Mouse (Mus musculus): ENCODE data around the gene Col17a1. TPM values are rescaled to one million over a fixed set of nuclear protein-coding genes. Genes with fewer than 3 reads are reported as not detected.
A peak's percentile ranks its signal among the peaks of the same experiment; 100 is the strongest.

Gene Col17a1
- polyA plus RNA-seq, 1 experiment, result 0.27 TPM

DNA sequence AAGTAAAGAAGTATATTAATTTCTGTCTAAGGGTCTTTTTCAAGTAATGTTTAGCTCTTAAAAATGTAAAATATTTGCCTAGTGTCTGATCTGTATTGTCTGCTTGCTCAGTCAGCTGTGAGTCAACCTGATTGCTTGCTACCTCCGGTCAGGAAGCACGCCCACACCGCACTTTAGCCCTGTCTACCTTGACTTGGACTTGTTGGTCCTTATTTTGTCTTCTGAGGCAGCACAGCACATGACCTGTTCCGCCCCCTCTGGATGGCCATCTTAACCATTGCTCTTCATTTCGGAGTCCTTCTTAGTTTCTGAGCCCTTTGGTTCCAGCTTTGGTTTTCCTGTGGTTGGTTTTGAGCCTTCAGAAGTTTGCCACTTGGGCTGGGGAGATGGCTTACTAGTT lies 60.1 kb downstream of the Col17a1 start:
- peak; percentile 26 for DNase-seq
- H3K36me3 ChIP-seq (ENCODE audit: control insufficient read depth, insufficient read depth, low read length), result peaks cover 1% of the 10 kb centered on the region; the same call in 1 of the 2 replicates
- H3K4me1 ChIP-seq (ENCODE audit: control insufficient read depth, insufficient read depth, low read length), result 0 out of 2 replicates have a peak, but pooled peaks cover 2% of the 10 kb centered on the region
- TF ChIP-seq POLR2A (IDR thresholded peaks at IDR 0.05; ENCODE audit: low read depth, low read length), result no peak
- TF ChIP-seq CTCF (conservative IDR thresholded peaks at IDR 0.05; ENCODE audit: insufficient read depth, insufficient read length, low read depth, low read length), result no peak
- WGBS, result 74% methylated on average over 5 of the region's 5 CpGs
- H3K27me3 ChIP-seq (replicated peaks; ENCODE audit: control insufficient read depth, insufficient read depth, low read length), result no peaks in the 10 kb centered on the region
- peak overlapping the region; percentile 41; the same call in 1 of the 2 replicates for H3K27ac ChIP-seq (ENCODE audit: insufficient read depth, low read depth, low read length)
- H3K4me3 ChIP-seq (ENCODE audit: insufficient read depth, low read depth, low read length), result no peak overlapping the region

DNA sequence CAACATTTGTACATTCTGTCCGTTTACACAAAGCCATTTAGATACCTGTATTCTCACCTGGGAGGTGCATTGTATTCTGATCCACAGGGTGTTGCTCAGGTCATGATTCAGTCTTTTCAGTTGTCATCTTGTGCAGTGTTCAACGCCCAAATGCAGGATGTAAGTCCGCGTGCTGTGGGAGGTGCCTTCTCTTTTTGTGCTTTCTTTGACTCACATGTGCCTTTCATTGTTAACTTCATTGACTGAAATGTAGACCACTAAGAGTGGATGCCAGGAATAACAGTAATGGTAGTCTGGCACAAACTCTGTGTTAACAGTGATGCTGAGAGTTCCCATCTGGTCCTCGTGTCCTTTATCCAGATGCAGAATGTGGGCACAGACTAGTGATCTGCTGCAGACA lies 61.5 kb downstream of the Col17a1 start:
- no peaks in the 10 kb centered on the region for H3K27me3 ChIP-seq (replicated peaks; ENCODE audit: control insufficient read depth, insufficient read depth, low read length)
- DNase-seq, result no peak
- WGBS, result 77% methylated on average over 5 of the region's 5 CpGs
- peaks cover under 1% of the 10 kb centered on the region for H3K36me3 ChIP-seq (ENCODE audit: control insufficient read depth, insufficient read depth, low read length)
- 0 out of 2 replicates have a peak, but pooled peaks cover 2% of the 10 kb centered on the region for H3K4me1 ChIP-seq (ENCODE audit: control insufficient read depth, insufficient read depth, low read length)
- no peak for TF ChIP-seq CTCF (conservative IDR thresholded peaks at IDR 0.05; ENCODE audit: insufficient read depth, insufficient read length, low read depth, low read length)
- TF ChIP-seq POLR2A (IDR thresholded peaks at IDR 0.05; ENCODE audit: low read depth, low read length), result no peak
- no peak overlapping the region for H3K27ac ChIP-seq (ENCODE audit: insufficient read depth, low read depth, low read length)
- H3K4me3 ChIP-seq (ENCODE audit: insufficient read depth, low read depth, low read length), result no peak overlapping the region

DNA sequence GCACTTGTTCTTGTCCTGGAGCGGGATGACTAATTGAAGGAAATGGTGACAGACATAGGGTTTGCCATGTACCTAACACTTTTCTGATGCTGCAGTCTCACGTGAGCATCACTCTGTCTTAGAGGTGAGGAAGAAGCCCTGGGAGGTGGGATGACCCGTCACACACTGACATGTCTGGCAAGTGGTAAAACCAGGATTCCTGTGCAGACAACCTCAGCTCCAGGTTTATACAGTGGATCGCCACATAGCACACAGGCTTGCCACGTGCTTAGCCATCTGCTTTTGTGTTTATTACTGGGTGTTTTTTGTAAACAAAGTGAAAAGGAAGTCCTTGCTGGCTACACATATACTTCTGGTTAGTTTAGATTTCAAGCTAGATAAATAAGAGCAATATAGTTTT lies 62.8 kb downstream of the Col17a1 start:
- Histone ChIP-seq H3K27me3 (replicated peaks; ENCODE audit: control insufficient read depth, insufficient read depth, low read length) (no peaks in the 10 kb centered on the region), H3K4me3 (ENCODE audit: insufficient read depth, low read depth, low read length) (no peak overlapping the region), H3K4me1 (ENCODE audit: control insufficient read depth, insufficient read depth, low read length) (0 out of 2 replicates have a peak, but pooled peaks cover 2% of the 10 kb centered on the region), H3K36me3 (ENCODE audit: control insufficient read depth, insufficient read depth, low read length) (peaks cover 3% of the 10 kb centered on the region), H3K27ac (ENCODE audit: insufficient read depth, low read depth, low read length) (no peak overlapping the region)
- WGBS, result 80% methylated on average over 5 of the region's 5 CpGs
- DNase-seq, result no peak
- no peak for TF ChIP-seq CTCF (conservative IDR thresholded peaks at IDR 0.05; ENCODE audit: insufficient read depth, insufficient read length, low read depth, low read length)
- TF ChIP-seq POLR2A (IDR thresholded peaks at IDR 0.05; ENCODE audit: low read depth, low read length), result no peak

DNA sequence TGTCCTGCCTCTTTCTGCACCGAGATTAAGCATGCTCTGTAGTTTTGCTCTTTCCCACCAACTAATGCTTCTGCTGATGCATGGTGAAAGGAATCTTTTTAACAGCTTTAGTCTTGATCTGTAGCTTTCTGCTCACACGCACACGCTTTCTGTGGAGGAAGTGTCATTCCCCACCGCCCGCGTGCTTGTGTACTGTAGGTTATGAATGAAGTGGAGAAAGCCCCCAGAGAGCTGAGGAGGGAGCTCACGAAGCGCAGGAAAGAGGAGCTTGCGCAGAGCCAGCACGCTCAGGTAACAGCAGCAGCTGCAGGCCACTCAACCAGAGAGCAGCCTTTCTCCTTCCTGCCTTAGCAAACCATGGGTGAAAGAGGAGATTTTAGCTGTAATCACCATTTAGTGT lies 64.4 kb downstream of the Col17a1 start:
- no peak for DNase-seq
- Histone ChIP-seq H3K4me3 (ENCODE audit: insufficient read depth, low read depth, low read length) (no peak overlapping the region), H3K27me3 (replicated peaks; ENCODE audit: control insufficient read depth, insufficient read depth, low read length) (no peaks in the 10 kb centered on the region), H3K36me3 (ENCODE audit: control insufficient read depth, insufficient read depth, low read length) (peaks cover 3% of the 10 kb centered on the region), H3K27ac (ENCODE audit: insufficient read depth, low read depth, low read length) (no peak overlapping the region), H3K4me1 (ENCODE audit: control insufficient read depth, insufficient read depth, low read length) (no peaks in the 10 kb centered on the region)
- no peak for TF ChIP-seq POLR2A (IDR thresholded peaks at IDR 0.05; ENCODE audit: low read depth, low read length)
- WGBS, result 92% methylated on average over 10 of the region's 10 CpGs

DNA sequence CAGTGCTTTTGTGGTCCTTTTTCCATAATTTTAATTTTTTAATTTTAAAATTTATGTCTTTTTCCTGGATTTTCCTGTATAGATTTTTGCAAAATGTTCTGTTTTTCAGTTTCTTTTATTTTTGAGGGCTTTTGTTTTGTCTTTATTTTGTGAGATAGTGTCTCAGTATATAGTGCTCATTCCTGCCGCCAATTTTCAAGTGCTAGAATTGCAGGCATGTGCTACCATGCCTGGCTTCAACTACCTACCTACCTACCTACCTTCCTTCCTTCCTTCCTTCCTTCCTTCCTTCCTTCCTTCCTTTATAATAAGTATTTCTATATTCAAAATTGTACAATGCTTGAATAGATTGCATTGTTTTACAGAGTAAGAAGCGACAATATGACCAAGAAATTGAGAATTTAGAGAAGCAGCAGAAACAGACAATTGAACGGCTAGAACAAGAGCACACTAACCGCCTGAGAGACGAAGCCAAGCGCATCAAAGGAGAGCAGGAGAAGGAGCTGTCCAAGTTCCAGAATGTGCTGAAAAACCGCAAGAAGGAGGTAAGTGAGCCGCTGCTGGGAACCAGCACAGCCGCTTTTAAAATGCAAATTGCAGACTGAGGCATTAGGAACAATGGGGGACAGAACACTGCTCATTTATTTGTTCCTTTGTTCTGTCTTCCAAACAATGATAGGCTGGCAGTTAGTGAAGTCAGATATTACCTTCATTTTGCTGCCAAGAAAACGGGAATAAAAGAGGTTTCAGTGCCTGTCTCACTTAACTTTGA lies 66.8 kb downstream of the Col17a1 start:
- Histone ChIP-seq H3K4me1 (ENCODE audit: control insufficient read depth, insufficient read depth, low read length) (peaks cover 3% of the 10 kb centered on the region; the same call in 1 of the 2 replicates), H3K27ac (ENCODE audit: insufficient read depth, low read depth, low read length) (no peak overlapping the region), H3K36me3 (ENCODE audit: control insufficient read depth, insufficient read depth, low read length) (peaks cover 3% of the 10 kb centered on the region), H3K27me3 (replicated peaks; ENCODE audit: control insufficient read depth, insufficient read depth, low read length) (no peaks in the 10 kb centered on the region), H3K4me3 (ENCODE audit: insufficient read depth, low read depth, low read length) (no peak overlapping the region)
- TF ChIP-seq POLR2A (IDR thresholded peaks at IDR 0.05; ENCODE audit: low read depth, low read length), result no peak
- no peak for TF ChIP-seq CTCF (conservative IDR thresholded peaks at IDR 0.05; ENCODE audit: insufficient read depth, insufficient read length, low read depth, low read length)
- no peak for DNase-seq
- WGBS, result 69% methylated on average over 10 of the region's 10 CpGs

DNA sequence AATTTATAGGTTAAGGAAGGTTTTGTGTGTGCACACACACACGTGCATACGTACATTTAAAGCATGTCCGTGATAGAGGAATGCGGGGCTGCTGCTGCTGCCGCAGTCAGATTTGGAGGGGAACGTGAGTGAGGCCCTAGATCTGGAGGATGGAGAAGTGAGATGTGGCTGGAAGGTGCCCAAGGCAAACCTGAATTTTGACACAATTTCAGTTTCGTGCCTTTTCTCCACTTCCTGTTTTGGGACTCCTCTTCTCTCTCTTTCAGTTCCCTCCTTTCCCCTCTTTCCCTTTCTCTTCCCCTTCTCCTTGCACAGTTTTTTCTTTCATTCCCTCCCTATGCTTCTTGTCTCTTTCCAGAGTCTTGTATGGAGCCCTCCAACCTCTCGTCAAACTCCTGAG lies 70.4 kb downstream of the Col17a1 start:
- peaks cover 3% of the 10 kb centered on the region; the same call in 1 of the 2 replicates for H3K4me1 ChIP-seq (ENCODE audit: control insufficient read depth, insufficient read depth, low read length)
- H3K36me3 ChIP-seq (ENCODE audit: control insufficient read depth, insufficient read depth, low read length), result peaks cover 3% of the 10 kb centered on the region
- no peak for DNase-seq
- H3K27me3 ChIP-seq (replicated peaks; ENCODE audit: control insufficient read depth, insufficient read depth, low read length), result no peaks in the 10 kb centered on the region
- no peak overlapping the region for H3K27ac ChIP-seq (ENCODE audit: insufficient read depth, low read depth, low read length)
- TF ChIP-seq CTCF (conservative IDR thresholded peaks at IDR 0.05; ENCODE audit: insufficient read depth, insufficient read length, low read depth, low read length), result no peak
- no peak for TF ChIP-seq POLR2A (IDR thresholded peaks at IDR 0.05; ENCODE audit: low read depth, low read length)
- 83% methylated on average over 8 of the region's 8 CpGs for WGBS
- no peak overlapping the region for H3K4me3 ChIP-seq (ENCODE audit: insufficient read depth, low read depth, low read length)

DNA sequence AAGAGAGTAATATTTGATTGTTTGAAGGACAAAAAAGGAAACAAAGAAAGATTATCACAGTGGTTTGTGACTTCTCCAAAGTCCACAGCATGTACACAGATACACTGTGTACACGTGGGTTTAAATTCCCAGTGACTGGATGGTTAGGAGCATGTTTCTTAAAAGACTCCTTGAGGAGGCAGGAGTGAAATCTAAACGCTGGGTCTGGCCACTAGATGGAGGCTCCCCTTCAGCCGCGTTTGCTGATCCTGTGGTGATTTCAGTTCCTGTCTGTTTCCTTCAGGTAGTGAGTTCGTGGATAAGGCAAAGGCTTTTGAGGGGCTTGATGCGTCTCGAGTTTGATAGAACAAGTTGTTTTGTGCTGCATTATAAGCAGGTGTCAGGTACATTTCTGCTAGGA lies 78.5 kb downstream of the Col17a1 start:
- Histone ChIP-seq H3K4me1 (ENCODE audit: control insufficient read depth, insufficient read depth, low read length) (no peaks in the 10 kb centered on the region), H3K36me3 (ENCODE audit: control insufficient read depth, insufficient read depth, low read length) (peaks cover 1% of the 10 kb centered on the region; the same call in 1 of the 2 replicates), H3K4me3 (ENCODE audit: insufficient read depth, low read depth, low read length) (no peak overlapping the region), H3K27me3 (replicated peaks; ENCODE audit: control insufficient read depth, insufficient read depth, low read length) (no peaks in the 10 kb centered on the region), H3K27ac (ENCODE audit: insufficient read depth, low read depth, low read length) (no peak overlapping the region)
- TF ChIP-seq POLR2A (IDR thresholded peaks at IDR 0.05; ENCODE audit: low read depth, low read length) (no peak), CTCF (conservative IDR thresholded peaks at IDR 0.05; ENCODE audit: insufficient read depth, insufficient read length, low read depth, low read length) (no peak)
- no peak for DNase-seq
- 52% methylated on average over 7 of the region's 7 CpGs for WGBS
